Mouse (Mus musculus) gastrocnemius, adult 18-20 months (tissue): ENCODE results near the gene Vasn. TPM values are rescaled to one million over a fixed set of nuclear protein-coding genes. Genes with fewer than 3 reads are reported as not detected.
A peak's percentile ranks its signal among the peaks of the same experiment; 100 is the strongest.

Experiments
- DNase-seq: peaks from one replicate; pipeline ENCODE4 v3.0.0; 2021; ENCODE audit warnings: low spot score
- long read RNA-seq, 2 experiments: library from polyadenylated mRNA; stranded (forward); transcript quantifications; one replicate each; pipeline ENCODE4 v2.0.0; 2021
- total RNA-seq, 2 experiments: library from RNA; stranded (reverse); gene quantifications; 2 replicates each; pipeline ENCODE4 v1.2.3; 2021

Gene Vasn
- total RNA-seq: 1 to 10 TPM; 4.1 to 5.0 TPM
- long read RNA-seq, experiment 1, partial matches to known transcripts: 3 of 5 reads
- long read RNA-seq, experiment 1, other reads (novel, unspliced or antisense): 0 of 5 reads
- long read RNA-seq, experiment 2, partial matches to known transcripts: 0 of 2 reads
- long read RNA-seq, experiment 2, other reads (novel, unspliced or antisense): 0 of 2 reads

- DNase-seq: peak; percentile 92
Observed at GRCm38 (mm10) chr16:4639831-4640237, at the start of gene Vasn, which contains the start of gene Dnaja3. Vasn (plus strand) TSS chr16:4639941. Dnaja3 (plus strand) TSS chr16:4639989.

- DNase-seq: no peak
Observed at GRCm38 (mm10) chr16:4590236-4590635, 49.5 kb upstream of the Vasn start.

GRCm38 (mm10) chr16:4592909-4593875 is 46.5 kb upstream of the Vasn start:
- peak; percentile 54 for DNase-seq

- DNase-seq: no peak
Observed at GRCm38 (mm10) chr16:4593971-4594813, 45.5 kb upstream of the Vasn start, which contains the start of gene Glis2. Glis2 (plus strand) TSS chr16:4594713.

- no peak for DNase-seq
Observed at GRCm38 (mm10) chr16:4594814-4595526, 44.8 kb upstream of the Vasn start.

GRCm38 (mm10) chr16:4595527-4595963 is 44.2 kb upstream of the Vasn start:
- DNase-seq: no peak

- no peak for DNase-seq
Observed at GRCm38 (mm10) chr16:4596141-4596728, 43.5 kb upstream of the Vasn start.

GRCm38 (mm10) chr16:4596836-4597235 is 42.9 kb upstream of the Vasn start:
- DNase-seq: no peak

- DNase-seq: no peak
Observed at GRCm38 (mm10) chr16:4597296-4597695, 42.4 kb upstream of the Vasn start.

- no peak for DNase-seq
Observed at GRCm38 (mm10) chr16:4598041-4598440, 41.7 kb upstream of the Vasn start.

- no peak for DNase-seq
Observed at GRCm38 (mm10) chr16:4598891-4599543, 40.7 kb upstream of the Vasn start.

GRCm38 (mm10) chr16:4599616-4600015 is 40.1 kb upstream of the Vasn start:
- no peak for DNase-seq

- no peak for DNase-seq
Observed at GRCm38 (mm10) chr16:4600701-4601310, 38.9 kb upstream of the Vasn start.

- DNase-seq: no peak
Observed at GRCm38 (mm10) chr16:4602189-4602588, 37.6 kb upstream of the Vasn start.

GRCm38 (mm10) chr16:4602766-4603452 is 36.8 kb upstream of the Vasn start:
- DNase-seq: no peak

- no peak for DNase-seq
Observed at GRCm38 (mm10) chr16:4603453-4603837, 36.3 kb upstream of the Vasn start.

- no peak for DNase-seq
Observed at GRCm38 (mm10) chr16:4604293-4604837, 35.4 kb upstream of the Vasn start.

- no peak for DNase-seq
Observed at GRCm38 (mm10) chr16:4605514-4606131, 34.1 kb upstream of the Vasn start.
